Mouse (Mus musculus) cerebellum, postnatal 4 days (tissue): Measurements from ENCODE around the gene Slc28a3.

Source experiments
- DNase-seq, 2 experiments: peaks; one replicate each; pipeline ENCODE4 v3.0.0; 2022; ENCODE audit warnings: low spot score in 2 of 2, mixed read lengths in 1 of 2

Gene Slc28a3

DNA sequence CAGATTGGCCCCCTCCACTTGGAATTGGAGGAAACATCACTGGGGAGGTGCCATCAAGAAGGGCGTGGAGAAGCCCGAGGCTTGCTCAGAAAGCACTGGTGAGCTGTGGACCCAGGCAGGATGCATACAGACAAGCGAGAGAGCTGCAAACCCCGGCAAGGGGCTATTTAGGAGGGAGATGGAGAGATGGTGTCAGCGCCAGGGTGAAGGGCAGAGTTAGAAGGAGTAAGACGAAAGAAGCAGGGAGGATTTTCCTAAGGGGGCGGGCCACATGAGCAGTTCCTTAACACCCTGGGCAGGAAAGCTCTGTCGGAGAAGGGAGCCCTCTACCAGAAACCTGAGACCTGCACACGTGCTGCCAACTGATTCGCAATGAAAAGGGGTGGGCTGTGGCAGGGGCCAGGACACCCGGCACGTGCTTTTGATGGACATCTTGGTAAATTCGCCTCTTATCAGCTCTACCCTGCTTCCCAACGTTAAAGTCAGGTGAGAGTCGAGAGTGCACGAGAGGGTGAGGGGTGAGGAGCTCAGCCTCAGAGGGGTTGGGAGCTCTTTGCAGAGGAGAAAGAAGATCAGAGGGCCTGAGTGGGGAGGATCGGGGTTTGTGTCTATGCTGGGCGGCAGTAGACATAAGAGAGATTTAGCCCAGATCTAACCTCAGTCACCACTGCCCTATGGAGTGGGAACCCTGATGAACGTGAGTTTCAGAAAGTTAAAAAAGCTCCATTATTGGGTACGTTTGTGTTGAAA, 87.5 kb downstream of the Slc28a3 start:
- DNase-seq, result no peak

DNA sequence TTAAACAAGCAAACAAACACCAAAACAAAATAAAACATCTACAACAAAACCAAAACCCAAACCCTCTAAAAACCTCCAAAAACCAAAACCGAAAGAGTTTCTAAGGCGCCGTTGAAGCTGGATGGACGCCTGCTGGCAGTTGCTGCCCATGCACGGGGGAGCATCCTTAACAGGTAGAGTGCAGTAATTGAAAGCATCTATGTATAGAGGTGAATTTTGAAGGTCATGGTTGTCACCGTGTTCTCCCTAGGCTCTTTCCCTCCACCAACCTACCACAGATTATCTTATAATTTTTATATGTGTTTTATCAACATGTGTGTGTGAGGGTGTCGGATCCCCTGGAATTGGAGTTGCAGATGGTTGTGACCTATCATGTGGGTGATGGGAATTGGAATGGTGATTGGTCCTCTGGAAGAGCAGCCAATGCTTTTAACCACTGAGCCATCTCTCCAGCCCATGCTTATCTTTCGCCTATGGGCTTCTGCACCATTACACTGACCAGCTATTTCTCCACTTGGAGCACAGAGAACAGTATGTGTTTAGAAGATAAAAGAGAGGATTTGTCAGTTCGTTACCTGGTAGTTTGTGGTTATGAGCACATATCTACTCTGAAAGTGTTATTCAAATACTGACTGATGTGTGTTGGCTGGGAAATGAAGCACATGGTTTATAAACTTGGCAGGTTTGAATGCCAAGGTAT, 89.2 kb downstream of the Slc28a3 start:
- no peak for DNase-seq

DNA sequence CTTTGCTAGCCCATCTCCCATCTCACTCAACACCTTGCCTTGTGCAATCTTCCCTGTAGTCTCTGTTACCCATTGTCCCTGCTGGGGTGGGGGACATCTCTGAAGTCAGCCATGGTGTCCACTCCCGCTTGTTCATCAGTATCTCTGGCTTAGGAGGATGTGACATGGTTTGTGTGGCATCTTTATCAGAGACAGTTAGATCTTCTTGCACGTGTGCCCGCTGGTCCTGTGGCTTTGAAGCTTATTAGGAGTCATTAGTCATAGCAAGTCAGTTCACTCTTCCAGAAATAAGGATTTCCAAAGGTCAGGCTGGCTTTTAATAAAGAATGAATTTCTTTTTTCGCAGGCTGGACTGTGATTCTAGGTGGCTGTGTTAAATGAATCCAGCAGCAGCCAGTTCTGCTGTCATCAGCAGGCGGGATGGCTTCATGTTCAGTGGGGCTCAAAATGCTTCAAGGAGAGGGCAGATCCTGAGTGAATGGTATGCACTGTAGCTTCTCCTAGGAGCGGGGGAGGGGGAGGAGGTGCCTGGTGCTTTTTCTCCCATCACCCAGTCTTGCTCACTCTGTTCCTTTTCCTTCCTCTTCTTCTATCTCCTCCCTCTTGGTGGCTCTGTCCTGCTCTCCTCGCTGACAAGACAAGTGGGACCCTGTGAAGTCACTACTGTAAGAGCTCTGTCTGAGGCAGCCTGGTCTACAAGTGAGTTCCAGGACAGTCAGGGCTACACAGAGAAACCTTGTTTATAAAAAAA, 89.9 kb downstream of the Slc28a3 start:
- no peak for DNase-seq

DNA sequence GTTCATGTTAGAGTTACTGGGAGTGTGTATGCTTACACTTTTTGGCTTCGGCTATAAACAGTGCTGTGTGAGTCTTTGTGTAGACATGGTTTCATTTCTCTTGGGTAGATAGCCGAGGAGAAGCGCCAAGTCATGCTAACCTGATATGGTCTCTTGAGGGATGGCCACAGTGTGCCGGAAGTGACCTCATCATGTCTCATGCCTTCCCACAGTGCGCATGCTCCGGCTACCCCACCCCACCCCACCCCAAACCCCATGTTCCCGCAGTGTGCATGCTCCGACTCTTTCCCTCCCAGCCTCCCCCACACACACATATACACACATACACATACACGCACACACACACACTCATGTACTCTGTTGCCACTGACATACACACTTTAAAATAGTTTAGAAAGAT, 90.6 kb downstream of the Slc28a3 start:
- DNase-seq, result no peak

DNA sequence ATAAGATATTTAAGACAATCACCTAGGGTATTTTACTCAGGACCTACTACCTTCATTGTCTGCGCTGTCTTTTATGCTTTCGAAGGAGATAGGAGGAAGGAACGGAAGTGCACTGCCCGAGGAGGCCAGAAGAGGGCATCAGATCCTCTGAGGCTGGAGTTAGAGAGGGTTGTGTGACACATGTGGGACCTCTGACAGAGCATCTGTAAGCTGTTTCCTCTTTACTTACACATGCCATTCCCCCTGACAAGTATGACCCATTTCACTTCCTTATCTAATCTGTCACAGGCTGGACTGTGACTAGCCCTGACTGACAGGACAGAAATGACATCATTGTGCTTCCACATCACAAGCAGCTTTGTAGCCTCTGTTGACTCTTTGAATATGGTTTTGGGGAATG, 94.4 kb downstream of the Slc28a3 start:
- DNase-seq, result no peak

DNA sequence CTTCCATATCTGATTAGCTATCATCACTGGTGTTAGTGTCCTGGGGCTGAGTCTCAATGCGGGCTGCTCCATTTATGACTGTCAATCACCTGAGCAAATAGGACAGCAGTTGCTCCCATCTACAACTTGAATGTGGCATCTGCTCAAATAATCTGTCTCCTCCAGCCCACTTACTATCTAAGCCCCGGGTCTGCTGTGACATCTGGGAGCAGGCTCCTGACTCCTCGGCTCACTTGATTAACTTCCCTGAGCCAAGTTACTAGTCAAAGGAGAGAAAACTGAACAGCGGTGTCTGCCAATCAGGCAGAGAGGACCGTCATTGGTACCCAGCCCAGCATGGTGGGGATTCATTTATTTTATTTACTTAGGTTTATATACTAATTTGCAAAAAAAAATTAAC, 95.0 kb downstream of the Slc28a3 start:
- no peak for DNase-seq

DNA sequence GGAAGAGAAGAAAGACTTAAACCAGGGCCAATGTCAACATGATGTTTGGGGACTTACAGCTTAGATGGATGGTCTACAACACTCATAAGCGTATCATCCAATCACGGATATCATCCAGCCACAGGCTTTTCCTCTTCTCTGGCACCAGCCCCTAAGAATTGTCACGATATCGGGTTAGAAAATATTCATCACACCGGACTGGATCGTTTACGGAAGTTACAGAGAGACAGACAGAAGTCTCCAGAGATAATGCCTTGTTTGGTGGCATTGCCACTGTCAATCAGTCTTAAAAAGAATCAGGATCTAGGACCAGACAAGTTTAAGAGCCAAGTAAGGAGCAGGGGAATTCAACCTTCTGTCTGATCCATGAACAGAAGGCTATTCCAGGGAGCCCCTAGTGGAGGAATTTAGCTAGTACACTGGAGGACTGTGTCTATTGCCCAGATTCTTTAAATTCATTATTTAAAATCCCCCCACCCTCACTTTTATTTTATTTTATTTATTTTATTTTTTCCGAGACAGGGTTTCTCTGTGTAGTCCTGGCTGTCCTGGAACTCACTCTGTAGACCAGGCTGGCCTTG, 96.4 kb downstream of the Slc28a3 start:
- no peak for DNase-seq

DNA sequence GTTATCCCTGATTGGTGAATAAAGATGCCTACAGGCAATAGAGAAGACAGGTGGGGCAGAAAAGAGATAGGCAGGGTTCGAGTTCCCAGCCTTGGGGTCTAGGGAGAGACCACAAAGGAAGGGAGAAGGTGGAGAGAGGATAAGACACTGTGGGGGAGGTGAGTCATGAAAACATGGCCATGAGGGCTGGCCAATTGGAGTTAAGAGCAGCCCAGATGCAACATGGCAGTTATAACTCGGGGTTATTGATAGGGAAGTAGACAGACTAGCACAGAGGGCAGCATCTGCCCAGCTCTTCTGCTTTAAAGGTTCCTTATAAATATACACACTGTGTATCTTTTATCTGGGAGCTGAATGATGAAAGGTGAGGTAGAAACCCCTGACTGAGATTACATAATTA, 98.8 kb downstream of the Slc28a3 start:
- DNase-seq, result no peak

DNA sequence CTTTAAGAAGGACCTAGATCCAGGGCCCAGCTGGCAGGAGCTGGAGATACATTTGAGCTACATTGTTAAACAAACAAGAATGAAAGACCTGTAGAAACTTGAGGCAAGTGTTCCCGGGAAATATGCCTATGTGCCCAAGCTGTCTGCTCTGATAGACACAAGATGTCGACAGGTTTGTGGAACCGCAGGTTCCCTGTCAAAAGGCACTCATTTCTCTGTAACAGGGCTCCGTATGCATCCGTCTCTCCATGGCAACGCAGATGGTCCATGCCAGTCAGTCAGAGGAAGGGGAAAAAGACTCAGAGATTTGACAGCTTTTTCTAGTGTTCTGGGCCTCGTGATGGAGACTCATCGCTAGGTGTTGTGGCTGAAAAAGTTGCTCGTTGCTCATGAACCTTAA, 99.4 kb downstream of the Slc28a3 start:
- DNase-seq, result no peak

DNA sequence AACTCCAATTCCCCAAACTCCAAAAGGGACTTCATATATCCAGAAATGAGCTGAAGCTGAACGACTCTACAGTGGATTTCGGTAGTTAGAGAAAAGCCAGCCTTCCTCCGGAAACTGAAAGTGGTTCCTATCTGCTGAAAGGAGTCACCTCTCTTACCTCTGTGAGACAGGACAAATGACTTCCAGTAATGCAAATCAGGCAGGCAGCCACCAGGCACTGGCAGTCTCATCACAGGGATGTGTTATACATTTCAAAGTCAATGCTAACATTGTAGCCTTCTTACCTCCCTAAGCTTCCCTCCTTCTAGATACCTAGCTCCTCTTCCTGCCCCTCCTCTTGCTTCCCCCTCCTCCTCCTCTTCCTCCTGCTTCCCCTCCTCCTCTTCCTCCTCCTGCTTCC, 101.4 kb downstream of the Slc28a3 start:
- DNase-seq, result no peak

DNA sequence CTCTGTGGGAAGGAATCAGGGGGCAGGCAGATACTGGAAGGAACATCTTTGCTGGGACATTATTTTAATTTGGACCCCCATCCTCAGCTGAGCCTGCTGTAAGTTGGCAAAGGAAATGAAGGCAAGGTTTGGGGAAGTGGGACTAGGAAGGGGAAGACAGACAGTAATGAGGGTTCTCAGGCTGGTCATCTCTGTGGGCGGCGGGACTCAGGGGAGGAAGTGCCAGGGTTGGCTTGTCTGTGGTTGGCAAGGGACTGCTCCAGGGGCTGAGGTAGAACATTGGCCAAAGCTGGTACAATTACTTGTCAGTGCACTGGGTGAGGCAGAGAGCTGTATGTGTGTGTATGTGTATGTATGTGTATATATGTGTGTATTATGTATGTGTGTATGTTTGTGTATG, 107.1 kb downstream of the Slc28a3 start:
- no peak for DNase-seq

DNA sequence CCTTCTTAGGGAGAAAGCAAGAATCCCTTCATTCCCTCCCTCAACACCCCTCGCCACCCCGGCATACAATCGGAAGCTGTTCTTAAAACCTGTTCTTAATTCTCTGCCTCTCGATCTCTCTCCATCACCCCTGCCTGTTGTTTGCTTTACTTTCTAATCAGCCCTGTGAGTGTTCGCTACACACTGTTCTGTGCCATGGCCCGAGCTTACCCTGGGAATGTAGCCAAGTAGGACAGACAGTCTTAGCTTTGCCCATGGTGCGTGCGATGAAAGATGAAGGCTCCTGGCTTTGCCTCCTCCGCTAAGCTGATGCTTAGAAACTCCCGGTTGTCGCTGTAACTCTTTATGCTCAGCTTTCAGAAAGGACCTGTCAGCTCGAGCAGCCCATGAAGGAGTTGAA, 112.9 kb downstream of the Slc28a3 start:
- no peak for DNase-seq
